Mouse (Mus musculus) left cerebral cortex, postnatal 36 days (tissue): ENCODE measurements at regions not wholly inside any gene's neighbourhood (a gene's known extent, or its start where the extent isn't known, plus 50 kb on each side); places are given as distances from the start of the nearest gene placed in this dataset.

Source experiments
- DNase-seq, 2 experiments: peaks; one replicate each; pipeline ENCODE4 v3.0.0; 2021 to 2022; ENCODE audit warnings: low spot score in 2 of 2, mixed read lengths in 1 of 2
- intact Hi-C: fragments of 180-260 bp; cut with DNase I; formaldehyde crosslinking; loops from one replicate; pipeline ENCODE4 v1.15.1; 2025

DNA sequence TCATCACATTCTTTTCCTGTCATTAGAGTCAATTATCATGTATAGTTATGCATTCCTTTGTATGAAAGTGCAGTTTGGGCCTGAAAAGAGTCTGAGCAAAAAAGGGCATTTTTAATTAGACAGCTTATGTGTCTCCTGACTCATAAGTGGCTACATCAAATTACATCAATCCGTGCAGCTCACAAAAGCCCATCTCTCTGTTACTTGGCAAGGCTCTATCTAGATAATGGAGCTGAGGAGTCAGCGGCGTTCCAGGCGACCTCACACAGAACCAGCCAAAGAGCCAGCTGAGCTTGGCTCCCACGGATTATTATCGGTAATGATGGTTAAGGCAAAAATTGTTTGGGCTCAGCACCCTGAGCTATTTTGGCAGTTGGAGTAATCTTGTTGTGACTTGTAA is 176.5 kb upstream of the Fat1 start:
- intact Hi-C loops = no loop called here
- no peak for DNase-seq

DNA sequence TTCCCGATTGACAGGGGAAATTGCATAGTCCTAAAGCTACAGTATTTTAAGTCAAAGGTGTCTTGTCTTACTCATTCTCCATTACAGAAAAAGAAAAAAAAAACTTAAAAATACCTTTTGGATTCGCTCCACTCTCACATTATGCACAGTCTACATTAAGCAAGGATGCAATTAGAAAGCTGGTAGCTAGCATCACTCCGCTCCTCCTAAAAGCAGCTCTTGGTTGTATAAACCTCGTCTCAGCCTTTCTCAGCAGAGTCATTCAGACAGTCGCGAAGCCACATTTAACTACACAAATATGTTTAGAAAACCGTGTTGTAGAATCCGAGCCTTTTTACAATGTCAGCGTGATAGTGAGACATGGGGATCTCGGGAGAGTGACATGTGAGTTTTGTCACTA is 172.5 kb upstream of the Fat1 start:
- intact Hi-C loops = no loop called here
- no peak for DNase-seq

GRCm38 (mm10) chr8:44765194-44765593 is 170.1 kb upstream of the Fat1 start:
- intact Hi-C loops = no loop called here
- no peak for DNase-seq

GRCm38 (mm10) chr8:44765677-44766076 is 169.6 kb upstream of the Fat1 start:
- DNase-seq = no peak
- intact Hi-C loops = no loop called here

DNA sequence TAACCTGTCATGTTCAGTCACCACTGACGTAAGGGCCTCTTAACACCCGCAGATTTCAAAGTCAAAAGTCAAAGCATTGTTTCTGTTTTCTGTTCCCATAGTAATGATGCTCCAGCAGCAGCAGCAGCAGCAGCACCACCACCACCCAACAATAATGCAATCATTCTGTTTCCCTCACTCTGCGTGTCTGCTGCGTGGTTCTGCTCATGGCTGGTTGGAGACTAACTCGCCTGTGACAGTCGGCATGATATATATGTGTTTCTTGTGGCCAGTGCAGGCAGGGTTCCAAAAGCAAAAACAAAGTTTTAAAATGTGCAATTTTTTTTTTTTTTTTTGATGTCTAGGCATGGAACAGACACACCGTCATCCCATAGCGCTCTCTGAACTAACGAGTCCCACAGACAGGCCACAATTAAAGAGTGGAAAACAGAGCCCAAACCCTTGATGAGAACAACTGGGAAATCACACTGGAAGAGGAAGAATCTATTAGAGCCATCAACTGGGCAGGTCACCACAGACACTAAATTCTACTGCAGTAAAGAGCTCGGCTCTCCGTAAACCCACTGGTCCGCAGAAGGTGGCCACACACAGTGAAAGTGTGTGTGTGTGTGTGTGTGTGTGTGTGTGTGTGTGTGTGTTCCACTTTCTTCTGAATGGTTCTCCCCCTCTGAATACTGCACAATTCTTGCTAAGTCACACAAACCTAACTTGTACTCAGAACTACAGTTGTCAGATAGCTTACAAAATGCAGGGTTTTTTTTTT is 169.0 kb upstream of the Fat1 start:
- DNase-seq = no peak
- intact Hi-C loops = no loop called here

- no peak for DNase-seq
- intact Hi-C loops = no loop called here
Observed at GRCm38 (mm10) chr8:44767271-44767670, 168.0 kb upstream of the Fat1 start.

- intact Hi-C loops = no loop called here
- DNase-seq = no peak
Observed at GRCm38 (mm10) chr8:44779212-44779611, 156.0 kb upstream of the Fat1 start.

- no peak for DNase-seq
- intact Hi-C loops = no loop called here
Observed at GRCm38 (mm10) chr8:44782421-44782820, 152.8 kb upstream of the Fat1 start.

DNA sequence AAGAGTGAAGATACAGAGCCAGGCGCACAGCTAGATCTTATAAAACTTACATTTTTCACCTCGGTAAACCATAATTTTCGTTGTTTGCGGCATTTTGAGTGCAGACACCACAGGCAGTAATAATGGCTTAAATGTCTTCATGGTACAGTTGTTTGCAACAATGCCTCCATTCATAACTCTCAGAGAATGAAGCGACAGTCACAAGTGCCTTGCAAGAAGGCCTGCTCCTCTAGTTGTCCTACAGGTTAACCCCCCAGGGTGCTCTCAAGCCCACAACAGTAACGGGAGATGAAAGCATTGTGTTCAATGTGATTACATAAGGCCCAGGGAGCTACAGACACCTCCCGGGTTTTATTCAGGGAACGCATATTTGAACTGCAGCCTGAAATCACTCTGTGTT is 150.1 kb upstream of the Fat1 start:
- intact Hi-C loops = no loop called here

DNA sequence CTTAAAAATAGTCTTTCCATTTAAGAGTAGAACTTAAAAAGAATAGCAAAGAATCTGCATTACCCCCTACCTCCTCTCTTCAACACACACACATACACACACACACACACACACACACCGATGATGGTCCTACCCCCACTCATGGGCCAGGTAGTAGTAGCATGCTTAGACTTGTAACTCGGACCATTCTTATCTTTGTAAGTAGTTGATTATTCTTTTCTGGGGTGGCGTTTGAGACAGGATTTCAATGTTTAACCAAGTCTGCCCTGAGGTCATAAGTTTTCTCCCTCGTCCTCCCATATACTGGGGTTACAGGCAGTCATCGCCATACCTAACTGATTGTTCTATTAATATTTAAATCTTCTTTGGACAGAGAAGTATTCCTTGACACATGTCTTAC is 148.5 kb upstream of the Fat1 start:
- intact Hi-C loops = no loop called here
- no peak for DNase-seq

More for the DNA sequence above, 150.1 kb upstream of the Fat1 start:
- no peak for DNase-seq

GRCm38 (mm10) chr8:44788290-44788689 is 147.0 kb upstream of the Fat1 start:
- intact Hi-C loops = no loop called here
- no peak for DNase-seq

DNA sequence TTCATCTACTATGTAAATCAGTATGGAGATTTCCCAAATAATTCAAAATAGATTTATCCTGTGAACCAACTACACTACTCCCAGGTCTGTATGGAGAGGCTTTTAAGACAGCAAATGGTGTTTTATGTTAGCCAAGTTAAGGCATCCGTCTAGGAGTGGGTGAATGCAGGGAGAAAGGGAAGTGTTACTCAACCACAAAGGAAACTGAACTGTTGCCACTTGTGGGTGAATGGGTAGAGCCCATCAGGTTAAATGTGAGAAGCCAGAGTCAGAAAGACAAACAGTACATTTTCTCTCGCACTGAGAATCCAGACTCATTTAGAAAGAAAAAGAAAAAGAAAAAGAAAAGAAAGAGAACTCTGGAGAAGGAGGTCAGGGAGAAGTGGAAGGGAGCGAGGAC is 135.7 kb upstream of the Fat1 start:
- intact Hi-C loops = no loop called here
- no peak for DNase-seq

DNA sequence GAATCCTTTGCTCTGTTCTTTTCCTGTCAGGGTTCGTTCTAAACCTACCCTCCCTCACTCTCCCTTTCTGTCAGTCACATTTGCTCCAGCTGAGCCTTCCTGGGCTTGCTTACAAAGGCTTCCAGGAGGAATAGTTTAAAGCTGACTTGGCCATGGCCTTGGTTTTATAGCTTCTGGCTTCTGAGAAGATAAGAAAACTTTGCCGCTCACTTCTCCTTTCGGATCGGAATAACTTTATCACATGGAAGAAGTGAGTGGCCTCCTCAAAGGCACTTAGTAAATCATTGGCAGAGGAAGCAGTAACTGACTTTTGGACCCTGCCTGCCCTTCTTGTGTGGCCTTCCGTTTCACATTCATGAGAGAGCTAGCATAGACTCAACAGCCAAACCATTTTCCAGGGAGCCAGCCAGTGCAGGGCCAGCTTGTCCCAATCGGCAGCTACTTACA is 134.4 kb upstream of the Fat1 start:
- intact Hi-C loops = no loop called here
- DNase-seq = no peak

DNA sequence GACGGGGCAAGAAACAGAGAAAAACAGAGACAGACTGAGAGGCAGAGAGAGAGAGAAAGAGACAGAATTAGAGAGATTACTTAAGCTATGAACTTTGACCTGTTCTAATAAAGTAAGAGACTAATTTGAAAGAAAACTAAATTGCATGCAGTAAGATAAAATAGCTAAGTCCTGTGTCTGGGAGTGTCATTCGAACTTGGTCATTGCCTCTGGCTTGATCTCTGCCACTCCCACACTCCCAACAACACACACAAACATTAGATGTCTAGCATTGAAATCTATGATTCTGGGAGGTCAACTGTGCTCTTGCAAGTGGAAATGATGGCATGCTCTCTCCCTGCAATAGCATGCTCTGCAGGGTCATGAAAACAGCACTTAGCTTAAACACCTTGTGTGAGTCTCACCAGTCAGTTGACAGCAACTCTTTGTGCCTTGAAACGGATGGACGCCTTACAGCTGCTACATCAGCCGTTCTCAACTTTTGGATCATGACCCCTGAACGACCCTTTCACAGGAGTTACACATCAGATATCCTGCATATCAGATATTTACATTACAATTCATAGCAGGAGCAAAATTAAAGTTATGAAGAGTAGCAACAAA is 133.5 kb upstream of the Fat1 start:
- DNase-seq = no peak
- intact Hi-C loops = no loop called here

DNA sequence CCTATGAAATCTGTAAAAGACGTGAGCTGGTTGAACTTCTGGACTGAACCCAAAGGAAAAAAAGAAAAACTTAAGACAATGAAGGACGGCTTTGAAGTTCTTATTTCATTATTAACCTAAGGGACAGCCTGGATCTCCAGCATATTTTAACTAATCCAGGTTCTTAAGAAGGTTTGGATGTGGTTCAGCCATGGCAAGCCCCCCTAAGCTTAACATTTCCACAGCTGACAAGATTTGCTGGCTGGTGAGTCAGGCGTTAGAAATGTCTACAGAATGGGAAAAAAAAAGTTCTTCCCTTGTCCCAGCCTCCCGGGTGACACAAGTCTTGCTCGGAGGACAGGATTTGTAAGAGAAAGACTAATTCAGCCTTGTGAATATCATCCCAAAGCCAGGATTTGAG is 132.9 kb upstream of the Fat1 start:
- intact Hi-C loops = no loop called here
- no peak for DNase-seq

DNA sequence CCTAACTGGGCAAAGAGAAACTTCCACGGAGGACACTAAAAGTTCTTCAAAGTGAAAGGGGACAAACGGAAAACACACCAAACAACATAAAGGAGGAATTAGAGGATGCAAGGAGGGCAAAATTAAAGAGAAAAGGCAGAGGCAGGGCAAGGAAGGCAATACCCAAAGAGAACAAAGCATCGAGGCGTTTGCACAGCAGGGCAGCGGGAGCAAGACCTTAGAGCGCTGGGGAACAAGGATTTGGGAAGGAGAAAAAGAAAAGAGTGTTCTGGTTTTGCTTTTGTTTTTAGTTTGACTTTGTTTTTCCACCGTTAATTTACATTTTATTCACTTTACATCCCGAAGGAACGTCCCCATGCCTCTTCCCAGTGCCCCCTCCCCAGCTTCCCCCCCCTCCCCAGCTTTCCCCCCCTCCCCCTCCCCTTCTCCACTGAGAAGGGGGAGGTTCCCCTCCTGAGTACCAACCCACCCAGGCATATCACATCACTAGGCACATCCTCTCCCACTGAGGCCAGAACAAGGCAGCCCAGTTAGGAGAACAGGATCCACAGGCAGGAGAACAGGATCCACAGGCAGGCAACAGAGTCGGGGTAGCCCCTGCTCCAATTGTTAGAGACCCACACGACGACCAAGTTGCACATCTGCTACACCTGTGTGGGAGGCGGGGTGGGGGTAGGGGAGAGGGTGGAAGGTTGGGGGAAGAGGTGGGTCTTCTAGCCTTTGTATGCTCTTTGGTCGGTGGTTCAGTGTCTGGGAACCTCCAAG is 130.7 kb upstream of the Fat1 start:
- DNase-seq = no peak
- intact Hi-C loops = no loop called here

DNA sequence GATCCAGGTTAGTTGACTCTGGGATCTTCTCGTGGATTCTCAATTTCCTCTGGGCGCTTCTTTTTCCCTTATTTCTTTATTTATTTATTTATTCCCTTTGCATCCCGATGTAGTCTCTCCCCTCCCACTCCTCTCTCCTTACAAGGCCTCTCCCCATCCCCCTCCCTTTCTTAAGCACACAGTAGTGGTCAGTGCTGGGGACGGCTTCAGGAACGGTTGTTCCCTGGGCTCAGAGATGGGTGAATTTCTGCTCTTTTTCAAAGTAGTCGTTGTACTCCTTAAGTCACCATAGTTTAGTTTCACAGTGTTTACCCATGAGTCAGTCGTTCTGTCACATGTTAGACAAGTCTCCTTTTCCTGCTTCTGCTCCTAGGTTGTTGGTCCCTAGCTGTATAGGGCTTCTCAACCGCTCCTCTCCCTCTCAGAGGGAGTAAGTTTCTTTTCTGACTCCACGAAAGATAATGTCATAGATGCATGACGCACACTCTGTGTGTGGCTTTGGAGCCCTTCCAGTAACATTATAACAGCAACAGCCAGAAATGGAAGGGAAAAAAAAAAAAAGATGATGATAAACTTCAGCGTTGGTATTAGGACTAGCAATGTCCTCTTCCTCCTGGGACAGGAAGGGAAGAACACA is 129.9 kb upstream of the Fat1 start:
- DNase-seq = no peak
- intact Hi-C loops = no loop called here

DNA sequence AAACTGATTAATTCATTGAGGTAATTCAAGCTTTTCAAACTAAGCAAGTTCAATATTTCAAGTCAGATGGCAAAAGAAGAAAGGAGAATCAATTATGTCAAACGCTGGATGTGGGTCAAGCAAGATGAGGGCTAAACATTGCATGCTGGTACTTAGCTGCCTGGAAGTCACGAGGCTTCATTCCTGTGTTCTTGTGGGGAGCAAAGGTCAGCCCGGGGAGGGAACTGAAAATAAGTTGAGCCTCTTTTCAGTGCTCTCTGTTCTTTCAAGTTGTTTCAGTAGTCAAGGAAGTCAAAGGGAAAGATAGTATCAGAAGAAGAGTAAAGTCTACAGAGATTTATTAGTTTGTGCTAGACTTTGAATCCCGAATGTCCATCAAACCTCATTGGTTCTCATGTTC is 122.9 kb upstream of the Fat1 start:
- DNase-seq = no peak
- intact Hi-C loops = no loop called here

DNA sequence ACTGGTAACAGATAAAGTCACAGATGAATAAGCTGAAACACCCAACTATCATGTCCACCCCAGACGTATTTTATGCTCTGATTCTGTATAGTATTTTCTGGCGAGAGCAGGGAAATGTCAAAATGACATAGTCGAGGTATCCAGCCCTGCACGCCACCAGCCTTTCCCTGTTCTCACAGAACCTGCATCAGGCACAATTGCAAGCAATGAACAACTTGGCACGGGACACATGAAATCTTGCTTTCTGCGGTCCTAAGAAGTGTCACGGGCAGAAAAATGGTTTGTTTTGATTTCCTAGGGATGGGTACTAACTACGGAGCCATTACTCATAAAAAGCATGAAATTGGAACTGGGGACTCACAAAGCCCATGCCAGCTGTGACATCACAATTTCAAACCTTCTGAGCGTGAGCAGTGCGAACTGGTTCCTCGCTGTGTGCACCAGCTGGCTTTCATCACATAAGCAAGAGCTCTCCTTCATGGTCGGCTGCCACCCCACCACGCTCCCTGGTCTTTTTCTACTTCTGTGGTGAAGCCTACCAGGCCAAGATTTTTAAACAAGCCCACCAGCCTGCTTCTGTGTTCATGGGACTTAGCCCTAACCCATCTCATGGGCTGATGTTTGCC is 117.6 kb upstream of the Fat1 start:
- intact Hi-C loops = no loop called here
- DNase-seq = no peak

- DNase-seq = no peak
- intact Hi-C loops = no loop called here
Observed at GRCm38 (mm10) chr8:44819270-44819669, 116.0 kb upstream of the Fat1 start.
